Comparison of ENCODE assay signal across 9 mouse cellular contexts in the genomic region with DNA sequence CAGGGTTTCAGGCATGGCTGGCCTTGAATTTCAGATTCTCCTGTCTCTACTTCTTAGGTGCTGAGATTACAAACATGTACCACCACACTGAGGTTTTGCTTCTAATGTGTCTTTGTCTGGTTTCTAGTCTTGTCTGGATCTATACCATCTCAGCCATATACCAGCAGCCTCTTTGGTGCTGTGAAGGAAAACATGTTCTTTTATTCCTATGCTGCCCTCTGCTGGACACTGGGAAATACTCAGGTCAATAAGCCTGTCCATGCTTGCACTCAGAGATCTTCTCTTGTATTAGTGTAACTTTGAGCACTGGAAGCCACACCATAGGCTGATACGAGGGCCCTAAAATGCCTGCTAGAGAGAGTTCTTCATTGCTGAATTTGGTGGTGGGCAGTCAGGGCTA. TPM values are rescaled to one million over a fixed set of nuclear protein-coding genes. Genes with fewer than 3 reads are reported as not detected.
DNase-seq lines count a peak whose midpoint lies in the region; ATAC-seq and TF ChIP-seq lines count a peak whose summit lies in the region.
"Had no signal": no experiment of that assay in that cellular context is flagged by ENCODE, and none has a peak within 500 bp of the region (broad histone marks: within the 10 kb centered on the region; RNA-seq: fewer than 3 reads in every experiment).

No protein-coding gene starts in this region.

- WGBS in kidney, adult 2 months = 47% methylated on average over 1 of the region's 1 CpGs
- WGBS in kidney, embryonic 15.5 days = 49% methylated on average over 1 of the region's 1 CpGs

- H3K36me3 ChIP-seq in kidney, adult 2 months (ENCODE audit: control insufficient read depth, insufficient read depth, low read length) = no peaks in the 10 kb centered on the region
- H3K36me3 ChIP-seq in kidney, embryonic 15.5 days = no peaks in the 10 kb centered on the region

- peak; percentile 21; the same call in 1 of the 2 replicates for TF ChIP-seq CTCF in kidney, adult 2 months (conservative IDR thresholded peaks at IDR 0.05; ENCODE audit: insufficient read depth, insufficient read length, low read depth, low read length)

- no peak overlapping the region for H3K4me2 ChIP-seq in kidney, embryonic 15.5 days

- no peaks in the 10 kb centered on the region for H3K9me3 ChIP-seq in kidney, embryonic 15.5 days (replicated peaks)

- DNase-seq in kidney, adult 2 months = peak; percentile 71
- DNase-seq in Muller cell, postnatal 12 days (ENCODE audit: inconsistent ontology term) = peak; percentile 3
- peak; percentile 4 for DNase-seq in cerebellum, adult 11-12 months
- DNase-seq in gastrocnemius, postnatal 10 days = peak; percentile 13
- peak; percentile 33 for DNase-seq in layer of hippocampus, adult 9-10 months (ENCODE audit: low spot score)
- peak; percentile 43 for DNase-seq in mesoderm, embryonic 11.5 days (ENCODE audit: low read depth, low spot score)
- no peak for DNase-seq in spleen, postnatal 10 days (ENCODE audit: low spot score in 2 of 2)

- TF ChIP-seq POLR2A in kidney, adult 2 months (IDR thresholded peaks at IDR 0.05; ENCODE audit: low read depth, low read length) = no peak

- no peak overlapping the region for H3K27ac ChIP-seq in kidney, adult 2 months (ENCODE audit: insufficient read depth, low read depth, low read length)
- H3K27ac ChIP-seq in kidney, embryonic 15.5 days = no peak overlapping the region

- H3K9ac ChIP-seq in kidney, embryonic 15.5 days = no peak overlapping the region

- H3K27me3 ChIP-seq in kidney, adult 2 months (replicated peaks; ENCODE audit: control insufficient read depth, insufficient read depth, low read length) = no peaks in the 10 kb centered on the region
- H3K27me3 ChIP-seq in kidney, embryonic 15.5 days = no peaks in the 10 kb centered on the region

- H3K4me1 ChIP-seq in kidney, adult 2 months (ENCODE audit: control insufficient read depth, insufficient read depth, low read length) = no peaks in the 10 kb centered on the region
- no peaks in the 10 kb centered on the region for H3K4me1 ChIP-seq in kidney, embryonic 15.5 days

- no peak overlapping the region for H3K4me3 ChIP-seq in kidney, adult 2 months (ENCODE audit: insufficient read depth, low read depth, low read length)
- H3K4me3 ChIP-seq in kidney, embryonic 15.5 days (replicated peaks) = no peak overlapping the region

- no peak for ATAC-seq in kidney, embryonic 15.5 days (replicated peaks; ENCODE audit: low FRiP score)

RNA-seq across cellular contexts. Expression of a gene that starts 9.6 kb away (rescaled TPM):
- polyA plus RNA-seq in kidney, adult 2 months (2012; rRNA removed) = 0.22 and 0.39 TPM in 2 replicates
- 0.08 and 0.23 TPM in 2 replicates for polyA plus RNA-seq in kidney, embryonic 15.5 days (2015; fragmentation: Nextera tagmentation; extraction: Ambion mirVana)
- total RNA-seq in gastrocnemius, postnatal 10 days (2021) = under 1 TPM in 1 of 2 experiments, not detected in 1; 0.47 TPM
- total RNA-seq: left cerebral cortex, postnatal 10 days had no signal

RNA-seq across cellular contexts. Expression of a gene that starts 56.9 kb away (rescaled TPM):
- 590 and 687 TPM in 2 replicates for polyA plus RNA-seq in kidney, adult 2 months (2012; rRNA removed)
- 0.36 and 0.48 TPM in 2 replicates for polyA plus RNA-seq in kidney, embryonic 15.5 days (2015; fragmentation: Nextera tagmentation; extraction: Ambion mirVana)
- 1 to 10 TPM; 3.5 to 4.2 TPM for total RNA-seq in gastrocnemius, postnatal 10 days (2021)
- total RNA-seq: left cerebral cortex, postnatal 10 days had no signal

Comparison
In these comparisons a context has a peak if more than half of its experiments do, and no peak if none do; other contexts are left out.
1. RNA of a gene that starts 56.9 kb away (polyA plus RNA-seq): 590 to 687 TPM in kidney, adult 2 months; 0.36 to 0.48 TPM in kidney, embryonic 15.5 days; every median in the first group is over 100 times any median in the second.
2. DNase-seq: peak in kidney, adult 2 months (single experiment), Muller cell, postnatal 12 days (single experiment), cerebellum, adult 11-12 months (single experiment), gastrocnemius, postnatal 10 days (single experiment), layer of hippocampus, adult 9-10 months (single experiment) and mesoderm, embryonic 11.5 days (single experiment); none in spleen, postnatal 10 days (0 of 2).